Mouse (Mus musculus): ENCODE results near the gene 2310022A10Rik.

DNA sequence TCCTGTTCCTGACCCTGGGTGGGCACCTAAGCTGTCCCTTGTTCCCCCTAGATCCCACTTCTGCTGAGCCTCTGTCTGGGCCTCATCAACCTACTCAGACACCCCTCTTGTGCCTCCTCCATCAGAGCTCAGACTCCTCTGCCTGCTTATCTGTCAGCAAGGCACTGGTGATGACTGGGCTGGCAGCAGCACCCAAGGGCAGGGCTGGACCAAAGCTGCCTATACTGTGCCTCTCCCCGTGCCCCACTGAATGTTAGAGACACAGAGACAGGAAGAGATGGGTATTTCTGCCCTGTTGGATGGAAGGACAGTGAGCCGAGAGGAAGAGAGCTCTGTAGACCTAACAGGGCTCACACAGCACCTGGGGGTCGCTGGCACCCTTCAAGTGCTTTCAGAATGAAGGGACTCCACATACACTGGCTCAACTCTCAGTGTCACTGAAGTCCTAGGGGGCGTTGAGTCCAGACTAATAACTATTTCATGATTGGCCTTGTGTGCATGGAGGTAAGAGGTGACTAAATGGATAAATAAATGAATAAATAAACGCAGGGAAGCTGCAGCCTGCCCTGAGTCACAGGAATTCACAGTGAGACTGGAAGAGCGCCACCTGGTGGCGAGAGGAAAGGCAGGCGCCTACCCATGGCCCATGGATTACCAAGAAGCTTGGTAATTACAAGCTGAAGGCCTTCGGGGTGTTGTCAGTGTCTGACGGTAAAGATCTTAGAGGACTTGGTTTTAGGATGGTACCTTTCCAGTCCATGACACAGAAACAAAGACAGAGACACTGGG lies 26.8 kb upstream of the 2310022A10Rik start:
- TF ChIP-seq POLR2A (IDR thresholded peaks at IDR 0.05; ENCODE audit: insufficient read depth, low read depth, low read length) (no peak), CTCF (IDR thresholded peaks at IDR 0.05) (peak; percentile 97)

Data from heart, adult 2 months (tissue).